In genomic region chr8:87804327-87804900, GRCm38 (mm10) we compare ENCODE assay signal across 9 mouse cellular contexts.
DNase-seq lines count a peak whose midpoint lies in the region; ATAC-seq lines count a peak whose summit lies in the region.
"Had no signal": no experiment of that assay in that cellular context is flagged by ENCODE, and none has a peak within 500 bp of the region (broad histone marks: within the 10 kb centered on the region; RNA-seq: fewer than 3 reads in every experiment).

No protein-coding gene starts in this region.

- no peak overlapping the region for H3K9ac ChIP-seq in hindbrain, embryonic 16.5 days (ENCODE audit: low read depth, low read length)
- H3K9ac ChIP-seq: hindbrain, embryonic 15.5 days had no signal

- peak; percentile 56 for DNase-seq in urinary bladder, postnatal 14 days (ENCODE audit: low spot score)
- no peak for DNase-seq in urinary bladder, postnatal 10 days (ENCODE audit: low spot score)
- DNase-seq in gastrocnemius, postnatal 25 days: peak; percentile 81
- DNase-seq in lung, postnatal 10 days: peak; percentile 39
- DNase-seq in left cerebral cortex, postnatal 36 days (ENCODE audit: low spot score in 2 of 2): no peak
- no peak for DNase-seq in left cerebral cortex, adult 11 months (ENCODE audit: low spot score)
- DNase-seq in right cerebral cortex, postnatal 36 days (ENCODE audit: low spot score in 2 of 2): no peak

- H3K4me2 ChIP-seq in hindbrain, embryonic 16.5 days (ENCODE audit: low read length): no peak overlapping the region
- H3K4me2 ChIP-seq: hindbrain, embryonic 15.5 days had no signal

- no peaks in the 10 kb centered on the region for H3K36me3 ChIP-seq in hindbrain, embryonic 16.5 days (ENCODE audit: control insufficient read depth, insufficient read depth, low read length)
- H3K36me3 ChIP-seq: hindbrain, embryonic 15.5 days had no signal

- H3K4me3 ChIP-seq in hindbrain, embryonic 16.5 days (ENCODE audit: low read length): no peak overlapping the region
- H3K4me3 ChIP-seq: hindbrain, embryonic 15.5 days had no signal

- H3K9me3 ChIP-seq in hindbrain, embryonic 16.5 days (ENCODE audit: control insufficient read depth, low read length): no peaks in the 10 kb centered on the region
- H3K9me3 ChIP-seq: hindbrain, embryonic 15.5 days had no signal

- WGBS in hindbrain, embryonic 16.5 days: 37% methylated on average over 11 of the region's 11 CpGs

- H3K4me1 ChIP-seq in hindbrain, embryonic 16.5 days (ENCODE audit: control insufficient read depth, insufficient read depth, low read depth, low read length): peaks cover 19% of the 10 kb centered on the region

- H3K27me3 ChIP-seq in hindbrain, embryonic 16.5 days (replicated peaks; ENCODE audit: control insufficient read depth, insufficient read depth, low read length): no peaks in the 10 kb centered on the region
- H3K27me3 ChIP-seq: hindbrain, embryonic 15.5 days had no signal

- ATAC-seq in hindbrain, embryonic 16.5 days: 0 out of 2 replicates have a peak, but pooled peaks have one; percentile 15

- intact Hi-C loops in left cerebral cortex, postnatal 36 days (cut with DNase I): no loop called here

- H3K27ac ChIP-seq in hindbrain, embryonic 16.5 days (ENCODE audit: low read depth, low read length): no peak overlapping the region
- H3K27ac ChIP-seq: hindbrain, embryonic 15.5 days had no signal

Comparison
In these comparisons a context has a peak if more than half of its experiments do, and no peak if none do; other contexts are left out.
1. DNase-seq: peak in urinary bladder, postnatal 14 days (single experiment), gastrocnemius, postnatal 25 days (single experiment) and lung, postnatal 10 days (single experiment); none in urinary bladder, postnatal 10 days (single experiment), left cerebral cortex, postnatal 36 days (0 of 2), left cerebral cortex, adult 11 months (single experiment) and right cerebral cortex, postnatal 36 days (0 of 2).